Mouse (Mus musculus) left cerebral cortex, postnatal 14 days (tissue): ENCODE measurements around the gene Tep1. TPM values are rescaled to one million over a fixed set of nuclear protein-coding genes. Genes with fewer than 3 reads are reported as not detected.

Experiments used
- DNase-seq, 2 experiments: peaks; one replicate each; pipeline ENCODE4 v3.0.0; 2021 to 2022; ENCODE audit warnings: low spot score in 2 of 2, mixed read lengths in 1 of 2
- intact Hi-C: fragments of 180-260 bp; cut with DNase I; formaldehyde crosslinking; loops from one replicate; pipeline ENCODE4 v1.15.1; 2025
- total RNA-seq, 2 experiments: library from RNA; stranded (reverse); gene quantifications; 2 replicates each; pipeline ENCODE4 v1.2.3; 2021

The Tep1 gene
- total RNA-seq, 2 experiments from 2014 or later, result 2.2 to 2.6 TPM

DNA sequence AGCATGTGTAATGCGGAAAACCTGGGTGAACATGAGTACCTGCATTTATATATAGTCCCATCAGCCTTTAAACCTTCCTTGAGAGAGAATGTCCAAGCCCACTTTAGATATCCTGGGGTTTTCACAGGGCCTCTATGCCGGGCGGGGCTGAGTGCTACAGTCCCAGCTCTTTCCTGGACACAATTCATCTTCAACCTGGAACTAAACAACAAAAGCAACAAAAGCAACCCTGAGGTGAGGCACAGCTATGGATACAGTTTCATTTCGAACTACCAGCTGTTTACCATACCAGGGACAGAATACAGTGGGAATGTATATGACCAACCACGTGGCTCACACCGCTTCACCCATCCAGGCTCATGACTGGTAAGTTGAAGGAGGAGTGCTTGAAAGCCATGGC, 67.9 kb downstream of the Tep1 start:
- no peak for DNase-seq

DNA sequence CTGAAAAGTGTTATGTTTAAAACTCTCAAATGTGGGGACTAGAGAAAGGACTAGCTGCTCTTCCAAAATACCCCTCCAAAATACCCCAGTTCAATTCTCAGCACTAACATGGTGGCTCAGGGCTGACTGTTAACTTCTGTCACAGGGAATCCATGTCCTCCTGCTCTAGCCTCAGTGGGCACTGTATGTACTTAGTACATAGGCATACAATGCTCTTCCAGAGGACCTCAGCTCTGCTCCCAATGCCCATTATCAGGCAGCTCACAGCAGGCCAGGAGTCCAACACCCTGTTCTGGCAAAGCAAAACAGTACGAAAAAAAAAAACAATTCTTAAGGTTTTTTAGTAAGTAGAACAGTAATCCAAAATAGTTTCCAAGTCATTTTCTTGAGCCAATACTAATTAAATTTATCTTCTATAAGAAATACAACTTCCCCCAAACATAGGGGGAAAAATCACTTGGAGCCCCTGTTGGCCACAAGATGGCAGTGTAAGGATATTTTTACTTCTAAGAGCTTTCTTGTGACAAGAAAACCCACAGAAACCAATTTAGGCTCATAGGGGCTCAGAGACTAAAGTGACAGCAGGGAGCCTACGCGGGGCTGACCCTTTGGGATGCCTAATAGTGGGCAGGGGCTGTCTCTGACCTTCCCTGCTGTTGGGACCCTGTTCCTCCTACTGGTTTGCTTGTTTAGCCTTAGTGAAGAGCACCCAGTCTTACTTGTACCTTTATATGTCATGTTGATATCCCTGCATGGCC, 70.7 kb downstream of the Tep1 start:
- intact Hi-C loops, result loop anchor here (10.0 kb wide), 1 partner anchor 225 kb away; no protein-coding TSS in a partner anchor

More for the DNA sequence above, 67.9 kb downstream of the Tep1 start:
- intact Hi-C loops, result loop anchor here (1.0 to 10.0 kb wide), 2 partner anchors 222 to 261 kb away; no protein-coding TSS in a partner anchor

DNA sequence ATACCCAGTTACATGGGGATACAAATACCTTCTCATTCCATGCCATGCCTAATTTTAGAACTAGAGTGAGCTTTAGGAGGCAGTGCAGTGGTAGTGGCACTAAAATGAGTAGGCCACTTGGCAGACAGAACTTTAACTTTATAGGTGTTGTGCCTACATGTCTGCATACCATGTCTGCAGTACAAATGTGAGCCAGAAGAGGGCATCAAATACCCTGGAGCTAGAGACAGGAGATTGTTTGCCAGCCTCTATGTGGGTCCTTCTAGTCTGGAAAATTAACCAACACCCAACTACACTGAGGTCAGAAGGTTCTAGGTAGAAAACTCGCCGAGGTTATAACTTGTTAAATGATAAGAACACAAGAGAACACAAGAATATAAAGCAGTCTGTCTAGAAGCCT, 71.8 kb downstream of the Tep1 start:
- intact Hi-C loops, result no loop called here
- DNase-seq, result peak in 1 of 2 experiments; percentile 30

More for the DNA sequence above, 70.7 kb downstream of the Tep1 start:
- DNase-seq, result peak; percentile 44 to 59

DNA sequence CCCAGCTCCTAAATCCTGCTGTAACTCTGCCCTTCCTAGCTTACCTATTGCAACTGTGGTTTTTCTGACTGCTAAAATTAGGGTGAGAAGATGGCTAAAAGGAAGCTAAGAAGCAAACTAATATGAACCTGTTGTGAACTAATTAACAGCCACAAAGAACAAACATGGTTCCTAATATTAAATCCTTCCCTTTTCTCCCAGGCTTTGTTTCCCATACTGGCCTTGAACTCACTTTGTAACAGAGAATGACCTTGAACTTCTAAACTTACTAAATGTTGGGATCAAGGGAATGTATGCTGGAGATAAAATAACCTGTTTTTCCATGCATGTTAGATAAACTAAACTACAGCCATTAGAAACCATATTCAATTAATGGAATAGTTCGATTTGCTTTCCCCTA, 73.9 kb downstream of the Tep1 start:
- intact Hi-C loops, result no loop called here
- DNase-seq, result no peak

DNA sequence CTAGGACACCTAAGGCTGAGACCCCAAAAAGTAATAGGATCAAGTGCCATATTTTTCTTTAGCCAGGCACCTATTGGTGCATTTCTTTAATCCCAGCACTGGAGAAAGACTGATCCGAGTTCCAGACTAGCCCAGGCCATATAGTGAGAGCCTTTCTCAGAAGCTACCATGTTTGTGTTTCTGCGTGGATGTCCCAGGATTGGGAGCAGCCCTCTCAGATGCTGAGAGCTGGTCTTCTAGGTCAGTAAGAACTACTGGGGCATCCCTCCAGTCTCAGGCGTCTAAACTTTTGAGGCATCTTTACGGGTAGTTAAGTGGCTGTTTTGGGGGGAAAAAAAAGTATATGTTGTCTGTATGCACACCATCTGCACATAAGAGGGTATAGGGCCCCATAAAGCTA, 74.4 kb downstream of the Tep1 start:
- DNase-seq, result no peak
- intact Hi-C loops, result no loop called here

DNA sequence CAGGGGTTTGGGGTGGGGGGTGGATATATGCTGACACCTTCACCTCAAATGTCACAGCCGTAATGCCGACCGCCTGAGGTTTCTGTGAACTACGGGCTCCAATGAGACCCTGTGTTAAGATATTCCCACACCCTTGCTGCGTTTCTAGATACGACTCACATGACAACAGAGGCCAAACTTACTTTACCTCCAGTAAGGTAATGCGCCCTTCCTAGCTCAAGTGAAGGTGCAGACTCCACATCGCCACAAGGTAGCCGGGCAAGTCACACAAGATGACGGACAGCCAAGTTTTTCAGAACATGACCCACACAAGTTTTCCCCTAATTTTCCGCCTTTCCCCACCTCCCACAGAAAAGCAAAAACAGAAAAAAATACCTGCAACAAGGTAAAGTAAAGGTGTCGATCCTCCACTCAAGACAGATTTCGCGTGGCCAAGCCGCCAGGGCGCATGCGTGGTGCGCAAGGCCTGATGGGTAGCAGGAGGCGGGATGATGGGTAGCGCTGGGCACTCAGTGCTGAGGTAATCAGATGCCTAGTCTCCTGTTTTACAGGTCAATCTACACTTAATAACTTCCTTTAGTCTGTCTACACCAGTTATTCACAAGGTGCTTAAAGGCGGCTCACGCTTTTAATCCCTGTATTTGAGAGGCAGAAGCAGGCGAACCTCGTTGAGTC, 75.0 kb downstream of the Tep1 start:
- intact Hi-C loops, result no loop called here
- no peak for DNase-seq

DNA sequence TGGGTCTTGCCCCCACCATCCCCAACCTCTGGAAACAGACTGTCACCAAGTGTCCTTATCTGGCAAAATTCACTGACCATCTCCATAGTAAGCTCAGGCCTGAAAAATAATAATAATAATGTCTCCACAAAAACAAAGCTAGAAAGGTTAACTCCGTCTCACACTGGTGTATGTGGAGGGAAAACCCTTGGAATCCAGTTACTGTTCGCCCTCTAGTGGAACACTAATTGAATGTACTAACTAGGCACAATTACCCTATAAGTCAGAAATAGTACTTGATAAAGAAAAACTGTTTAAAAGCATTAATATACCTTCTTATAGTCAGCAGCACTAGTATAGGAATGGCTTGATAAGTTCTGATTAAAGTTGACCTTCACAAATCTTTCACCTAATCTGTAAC, 82.2 kb downstream of the Tep1 start:
- no peak for DNase-seq
- intact Hi-C loops, result no loop called here

DNA sequence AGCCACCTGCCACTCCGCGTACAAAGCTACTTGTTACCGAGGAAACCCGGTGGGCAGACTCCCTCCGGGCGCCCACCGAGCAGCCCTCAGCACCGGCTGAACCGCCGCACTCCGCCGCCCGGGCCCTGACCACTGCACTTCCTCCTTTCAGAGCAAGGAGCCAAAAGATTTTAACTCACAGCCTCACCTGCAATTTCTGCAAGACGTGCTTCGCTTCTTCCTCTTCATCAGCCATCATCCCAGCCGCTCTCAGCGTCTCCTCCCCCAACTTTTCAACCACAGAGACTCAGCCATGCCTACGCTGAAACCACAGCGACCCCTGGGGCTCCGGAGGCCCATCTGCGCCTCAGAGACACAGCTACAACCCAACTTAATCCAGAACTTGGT, 85.1 kb downstream of the Tep1 start, which contains the start of gene Ttc5:
Gene Ttc5, minus strand, starts transcription at position 269 of the 387 bp plus-strand sequence.
- peak; percentile 93 to 94 for DNase-seq

DNA sequence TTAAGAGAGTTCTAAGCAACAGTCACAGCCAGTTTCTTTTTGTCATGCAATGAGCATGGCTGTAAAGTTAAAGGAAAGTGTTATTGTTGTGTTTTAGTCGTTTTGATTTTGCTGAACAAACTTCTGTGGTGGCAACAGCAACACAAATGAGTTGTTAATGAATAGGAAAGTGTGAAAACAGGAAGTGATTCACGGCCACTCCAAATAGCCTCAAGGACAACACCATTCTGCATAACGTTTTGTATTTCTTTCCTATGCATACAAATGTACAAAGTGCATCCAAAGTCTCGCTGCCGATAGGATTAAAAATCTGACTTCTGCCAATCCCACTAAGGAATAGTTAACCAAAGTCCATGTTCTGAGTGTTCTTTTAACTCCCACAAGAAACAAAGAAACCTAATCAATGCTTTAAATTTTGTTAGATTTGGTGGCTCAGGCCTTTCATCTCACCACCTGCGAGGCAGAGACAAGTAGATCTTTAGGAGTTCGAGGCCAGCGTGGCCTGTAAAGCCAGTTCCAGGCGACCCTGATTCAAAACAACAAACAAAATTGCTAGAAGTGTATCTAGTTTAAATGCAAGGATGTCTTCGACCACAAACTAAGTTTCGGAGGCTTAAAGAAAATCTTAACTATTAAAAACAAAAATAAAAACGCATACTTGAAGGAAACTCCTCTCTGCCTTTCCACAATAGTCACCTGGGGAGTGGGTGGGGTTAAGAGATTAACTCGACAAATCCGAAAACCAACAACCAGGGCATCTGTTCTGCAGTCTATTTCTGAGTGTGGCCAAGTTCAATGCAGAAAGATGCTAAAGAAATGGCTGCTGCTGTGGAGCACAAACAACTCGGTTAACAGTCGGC, 85.7 kb downstream of the Tep1 start:
- DNase-seq, result no peak
- intact Hi-C loops, result loop anchor here (5.0 kb wide), 1 partner anchor 857 kb away; no protein-coding TSS in a partner anchor

More for the DNA sequence above, 85.1 kb downstream of the Tep1 start, which contains the start of gene Ttc5:
- intact Hi-C loops, result no loop called here

DNA sequence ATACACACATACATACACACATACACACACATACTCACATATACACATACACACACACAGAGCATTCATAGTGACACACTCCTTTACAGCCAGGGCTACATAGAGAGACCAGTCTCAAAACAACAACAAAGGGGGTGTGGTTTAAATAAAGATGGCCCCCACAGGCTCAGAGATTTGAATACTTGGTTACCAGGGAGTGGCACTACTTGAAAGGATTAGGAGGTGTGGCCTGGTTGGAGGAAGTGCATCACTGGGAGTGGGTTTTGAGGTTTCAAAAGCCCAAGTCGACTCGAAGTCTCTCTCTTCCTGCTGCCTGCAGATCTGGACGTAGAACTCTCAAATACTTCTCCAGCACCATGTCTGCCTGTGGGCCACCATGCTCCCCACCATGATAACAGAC, 88.2 kb downstream of the Tep1 start:
- intact Hi-C loops, result loop anchor here (5.0 kb wide), 1 partner anchor 855 kb away; no protein-coding TSS in a partner anchor
- DNase-seq, result no peak

Other genes with a start within 250 kb of the Tep1 start
- gene Olfr745, start 231.2 kb downstream of the Tep1 start, total RNA-seq, result not detected
- gene Olfr746, start 223.5 kb downstream of the Tep1 start, total RNA-seq, result not detected
- gene Olfr747, start 177.4 kb downstream of the Tep1 start, total RNA-seq, result not detected
- not detected for gene Olfr748, start 163.2 kb downstream of the Tep1 start, total RNA-seq
- gene Olfr749, start 125.5 kb downstream of the Tep1 start, total RNA-seq, result not detected
- 10 to 100 TPM; 64.7 to 68.3 TPM for gene Ttc5, start 85.0 kb downstream of the Tep1 start, total RNA-seq
- gene Ccnb1ip1, start 62.8 kb downstream of the Tep1 start, total RNA-seq, result not detected
- 10 to 100 TPM; 25.5 to 29.8 TPM for gene Parp2, start 62.7 kb downstream of the Tep1 start, total RNA-seq
- 1 to 10 TPM; 2.0 to 2.9 TPM for gene Klhl33, start 26.9 kb upstream of the Tep1 start, total RNA-seq
- gene Osgep, start 54.3 kb upstream of the Tep1 start, total RNA-seq, result 10 to 100 TPM; 35.1 to 39.7 TPM
- gene Apex1, start 54.4 kb upstream of the Tep1 start, total RNA-seq, result 10 to 100 TPM; 57.7 to 61.1 TPM
- gene Pip4p1, start 60.3 kb upstream of the Tep1 start, total RNA-seq, result 10 to 100 TPM; 87.3 to 98.4 TPM
- 10 to 100 TPM; 13.7 to 15.2 TPM for gene Pnp, start 60.5 kb upstream of the Tep1 start, total RNA-seq
- gene Gm49342, start 74.0 kb upstream of the Tep1 start, total RNA-seq, result 10 to 100 TPM in 1 of 2 experiments, 1 to 10 TPM in 1; 9.2 to 14.4 TPM
- gene Pnp2, start 85.4 kb upstream of the Tep1 start, total RNA-seq, result 1 to 10 TPM in 1 of 2 experiments, under 1 TPM in 1; 0.68 to 1.5 TPM
- gene Rnase10, start 137.2 kb upstream of the Tep1 start, total RNA-seq, result under 1 TPM in 1 of 2 experiments, not detected in 1; 0.30 TPM
- not detected for gene Rnase9, start 171.3 kb upstream of the Tep1 start, total RNA-seq
- not detected for gene Rnase11, start 179.6 kb upstream of the Tep1 start, total RNA-seq
- not detected for gene Rnase12, start 187.1 kb upstream of the Tep1 start, total RNA-seq
- gene Olfr750, start 203.9 kb upstream of the Tep1 start, total RNA-seq, result not detected
- gene Rnase4, start 220.5 kb upstream of the Tep1 start, total RNA-seq, result 10 to 100 TPM; 19.0 to 20.1 TPM
- 1 to 10 TPM; 2.9 to 4.1 TPM for gene Ang, start 220.6 kb upstream of the Tep1 start, total RNA-seq
- not detected for gene Eddm3b, start 243.9 kb upstream of the Tep1 start, total RNA-seq